17 mouse cellular contexts compared by ENCODE assay signal in genomic region chr4:120158714-120159310, GRCm38 (mm10). TPM values are rescaled to one million over a fixed set of nuclear protein-coding genes. Genes with fewer than 3 reads are reported as not detected.
DNase-seq lines count a peak whose midpoint lies in the region; ATAC-seq and TF ChIP-seq lines count a peak whose summit lies in the region.
"Had no signal": no experiment of that assay in that cellular context is flagged by ENCODE, and none has a peak within 500 bp of the region (broad histone marks: within the 10 kb centered on the region; RNA-seq: fewer than 3 reads in every experiment).

No protein-coding gene starts in this region.

- WGBS in midbrain, embryonic 10.5 days, result 32% methylated on average over 5 of the region's 5 CpGs
- WGBS in midbrain, embryonic 15.5 days, result 36% methylated on average over 5 of the region's 5 CpGs
- WGBS in heart, embryonic 10.5 days, result 24% methylated on average over 5 of the region's 5 CpGs
- 38% methylated on average over 5 of the region's 5 CpGs for WGBS in stomach, embryonic 16.5 days

- intact Hi-C loops in gastrocnemius, adult 2 months (cut with DNase I), result no loop called here

- H3K27me3 ChIP-seq in midbrain, embryonic 10.5 days (ENCODE audit: low read depth, poor library complexity, severe bottlenecking), result peaks cover 37% of the 10 kb centered on the region
- no peaks in the 10 kb centered on the region for H3K27me3 ChIP-seq in midbrain, embryonic 15.5 days (replicated peaks)
- peaks cover 36% of the 10 kb centered on the region for H3K27me3 ChIP-seq in heart, embryonic 10.5 days (ENCODE audit: insufficient read depth, poor library complexity, severe bottlenecking)
- no peaks in the 10 kb centered on the region for H3K27me3 ChIP-seq in stomach, embryonic 16.5 days (ENCODE audit: control insufficient read depth, insufficient read depth, low read length)

- H3K4me1 ChIP-seq in midbrain, embryonic 10.5 days, result peaks cover 24% of the 10 kb centered on the region
- H3K4me1 ChIP-seq in midbrain, embryonic 15.5 days, result peaks cover 5% of the 10 kb centered on the region; the same call in 1 of the 2 replicates
- peaks cover 36% of the 10 kb centered on the region for H3K4me1 ChIP-seq in heart, embryonic 10.5 days
- H3K4me1 ChIP-seq in stomach, embryonic 16.5 days (ENCODE audit: control insufficient read depth, insufficient read depth, low read length), result peaks cover 40% of the 10 kb centered on the region

- H3K9ac ChIP-seq in midbrain, embryonic 15.5 days, result no peak overlapping the region
- H3K9ac ChIP-seq in stomach, embryonic 16.5 days (ENCODE audit: low read length), result peak overlapping the region; percentile 33; the same call in 1 of the 2 replicates
- H3K9ac ChIP-seq: lung, embryonic 14.5 days; neural tube, embryonic 13.5 days had no signal

- H3K36me3 ChIP-seq in midbrain, embryonic 10.5 days, result no peaks in the 10 kb centered on the region
- H3K36me3 ChIP-seq in midbrain, embryonic 15.5 days (replicated peaks), result no peaks in the 10 kb centered on the region
- H3K36me3 ChIP-seq in heart, embryonic 10.5 days, result no peaks in the 10 kb centered on the region
- H3K36me3 ChIP-seq in stomach, embryonic 16.5 days (ENCODE audit: control insufficient read depth, insufficient read depth, low read length), result no peaks in the 10 kb centered on the region
- H3K36me3 ChIP-seq: neural tube, embryonic 13.5 days had no signal

- peak; percentile 68 for DNase-seq in gastrocnemius, adult 2 months
- DNase-seq in gastrocnemius, postnatal 4 days (ENCODE audit: low spot score in 2 of 2), result no peak
- no peak for DNase-seq in midbrain, embryonic 10.5 days (ENCODE audit: low spot score)
- no peak for DNase-seq in heart, embryonic 10.5 days (ENCODE audit: low spot score)
- DNase-seq in right cerebral cortex, postnatal 10 days (ENCODE audit: low spot score in 2 of 2), result no peak
- DNase-seq in embryo, embryonic 10.5 days (ENCODE audit: low spot score), result no peak
- DNase-seq: cerebellum, adult 18-20 months; kidney, postnatal 4 days; lung, embryonic 14.5 days; retina, postnatal 1 day; thymus, postnatal 25 days had no signal

- H3K4me3 ChIP-seq in gastrocnemius, adult 2 months, result no peak overlapping the region
- H3K4me3 ChIP-seq in midbrain, embryonic 10.5 days, result no peak overlapping the region
- H3K4me3 ChIP-seq in midbrain, embryonic 15.5 days, result no peak overlapping the region
- H3K4me3 ChIP-seq in heart, embryonic 10.5 days, result no peak overlapping the region
- no peak overlapping the region for H3K4me3 ChIP-seq in stomach, embryonic 16.5 days (replicated peaks; ENCODE audit: low read length)
- H3K4me3 ChIP-seq: neural tube, embryonic 13.5 days had no signal

- no peak for TF ChIP-seq CTCF in gastrocnemius, adult 2 months (IDR thresholded peaks at IDR 0.05)

- H3K4me2 ChIP-seq in midbrain, embryonic 15.5 days, result no peak overlapping the region
- no peak overlapping the region for H3K4me2 ChIP-seq in stomach, embryonic 16.5 days (ENCODE audit: low read depth, low read length)
- H3K4me2 ChIP-seq: lung, embryonic 14.5 days; neural tube, embryonic 13.5 days had no signal

- H3K9me3 ChIP-seq in midbrain, embryonic 10.5 days (replicated peaks), result no peaks in the 10 kb centered on the region
- no peaks in the 10 kb centered on the region for H3K9me3 ChIP-seq in midbrain, embryonic 15.5 days
- H3K9me3 ChIP-seq in heart, embryonic 10.5 days, result no peaks in the 10 kb centered on the region
- no peaks in the 10 kb centered on the region for H3K9me3 ChIP-seq in stomach, embryonic 16.5 days (replicated peaks; ENCODE audit: control insufficient read depth, low read length)
- H3K9me3 ChIP-seq: neural tube, embryonic 13.5 days had no signal

- no peak for ATAC-seq in midbrain, embryonic 15.5 days (replicated peaks)
- ATAC-seq in stomach, embryonic 16.5 days (ENCODE audit: insufficient read depth, low FRiP score), result no peak

- H3K27ac ChIP-seq in gastrocnemius, adult 2 months, result peak overlapping the region; percentile 8; the same call in 1 of the 2 replicates
- H3K27ac ChIP-seq in midbrain, embryonic 10.5 days (replicated peaks), result peak overlapping the region; percentile 34
- H3K27ac ChIP-seq in midbrain, embryonic 15.5 days, result no peak overlapping the region
- H3K27ac ChIP-seq in heart, embryonic 10.5 days, result peak overlapping the region; percentile 74
- peak overlapping the region; percentile 42 for H3K27ac ChIP-seq in stomach, embryonic 16.5 days (ENCODE audit: low read length)
- H3K27ac ChIP-seq: neural tube, embryonic 13.5 days had no signal

RNA-seq across cellular contexts. Expression of gene Edn2, which starts 2.2 kb away (rescaled TPM):
- not detected for total RNA-seq in gastrocnemius, adult 2 months (2021)
- not detected for total RNA-seq in gastrocnemius, postnatal 4 days (2021)
- not detected in 2 replicates for polyA plus RNA-seq in midbrain, embryonic 10.5 days (2016; fragmentation: Nextera tagmentation; extraction: Ambion mirVana)
- polyA plus RNA-seq in midbrain, embryonic 15.5 days (2015; fragmentation: Nextera tagmentation; extraction: Ambion mirVana), result 0.15 and 0.22 TPM in 2 replicates
- 0.46 and 0.60 TPM in 2 replicates for polyA plus RNA-seq in heart, embryonic 10.5 days (2016; fragmentation: Nextera tagmentation; extraction: Ambion mirVana)
- polyA plus RNA-seq in stomach, embryonic 16.5 days (2015; fragmentation: Nextera tagmentation; extraction: Ambion mirVana), result 3.7 and 4.0 TPM in 2 replicates
- total RNA-seq: left cerebral cortex, adult 18-20 months; megakaryocyte-erythroid progenitor cell, adult 5-6 weeks; MEL had no signal
